ENCODE assay signal across 18 mouse cellular contexts in the genomic region with DNA sequence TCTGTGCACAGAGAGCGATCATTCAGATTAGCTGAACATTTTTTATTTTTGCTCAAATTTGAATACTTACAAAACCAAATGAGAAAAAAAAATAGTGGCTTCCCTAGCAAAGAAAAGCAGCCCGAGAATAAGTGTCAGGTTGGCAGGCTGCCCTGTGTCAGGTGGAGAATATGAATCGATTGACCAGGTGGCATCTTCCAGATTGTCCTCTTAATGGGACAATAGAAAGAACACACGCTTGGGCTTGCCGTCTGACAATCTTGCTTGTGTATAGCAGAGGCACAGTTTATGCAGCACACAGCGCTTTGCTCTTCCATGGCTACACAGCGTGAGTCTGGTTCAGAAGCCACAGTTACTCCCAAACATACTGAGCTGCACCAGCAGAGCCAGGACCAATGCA. TPM values are rescaled to one million over a fixed set of nuclear protein-coding genes. Genes with fewer than 3 reads are reported as not detected.
DNase-seq lines count a peak whose midpoint lies in the region; ATAC-seq and TF ChIP-seq lines count a peak whose summit lies in the region.
"Had no signal": no experiment of that assay in that cellular context is flagged by ENCODE, and none has a peak within 500 bp of the region (broad histone marks: within the 10 kb centered on the region; RNA-seq: fewer than 3 reads in every experiment).

No protein-coding gene starts in this region.

- peak; percentile 30 to 41 for DNase-seq in cerebellum, postnatal 14 days
- no peak for DNase-seq in cerebellum, adult 11 months
- no peak for DNase-seq in liver, embryonic 13.5 days
- no peak for DNase-seq in liver, embryonic 11.5 days (ENCODE audit: low spot score)
- peak; percentile 67 for DNase-seq in brain, embryonic 14.5 days (ENCODE audit: low read depth)
- DNase-seq in urinary bladder, postnatal 4 days (ENCODE audit: low spot score in 2 of 2), result no peak
- DNase-seq: cerebellum, adult 9-10 months; heart, postnatal 4 days; kidney, postnatal 25 days; right cerebral cortex, postnatal 25 days; thymus, postnatal 14 days had no signal

- no peaks in the 10 kb centered on the region for H3K27me3 ChIP-seq in hindbrain, embryonic 12.5 days
- H3K27me3 ChIP-seq in hindbrain, embryonic 16.5 days (replicated peaks; ENCODE audit: control insufficient read depth, insufficient read depth, low read length), result no peaks in the 10 kb centered on the region
- no peaks in the 10 kb centered on the region for H3K27me3 ChIP-seq in liver, embryonic 13.5 days
- H3K27me3 ChIP-seq in liver, embryonic 11.5 days (replicated peaks; ENCODE audit: control insufficient read depth, insufficient read depth, low read length), result no peaks in the 10 kb centered on the region

- H3K4me3 ChIP-seq in hindbrain, embryonic 12.5 days, result no peak overlapping the region
- H3K4me3 ChIP-seq in hindbrain, embryonic 16.5 days (ENCODE audit: low read length), result no peak overlapping the region
- H3K4me3 ChIP-seq in liver, embryonic 13.5 days (replicated peaks), result no peak overlapping the region
- H3K4me3 ChIP-seq in liver, embryonic 11.5 days (ENCODE audit: low read depth, low read length), result no peak overlapping the region
- H3K4me3 ChIP-seq: limb, embryonic 10.5 days had no signal

- H3K4me1 ChIP-seq in hindbrain, embryonic 12.5 days, result peaks cover 47% of the 10 kb centered on the region
- peaks cover 23% of the 10 kb centered on the region for H3K4me1 ChIP-seq in hindbrain, embryonic 16.5 days (ENCODE audit: control insufficient read depth, insufficient read depth, low read depth, low read length)
- peaks cover 47% of the 10 kb centered on the region for H3K4me1 ChIP-seq in liver, embryonic 13.5 days (replicated peaks)
- H3K4me1 ChIP-seq in liver, embryonic 11.5 days (replicated peaks; ENCODE audit: control insufficient read depth, insufficient read depth, low read length), result peaks cover 8% of the 10 kb centered on the region; the same call in 1 of the 2 replicates

- H3K9ac ChIP-seq in hindbrain, embryonic 12.5 days, result no peak overlapping the region
- H3K9ac ChIP-seq in hindbrain, embryonic 16.5 days (ENCODE audit: low read depth, low read length), result no peak overlapping the region
- no peak overlapping the region for H3K9ac ChIP-seq in liver, embryonic 13.5 days
- no peak overlapping the region for H3K9ac ChIP-seq in liver, embryonic 11.5 days (ENCODE audit: low read depth, low read length)

- H3K9me3 ChIP-seq in hindbrain, embryonic 12.5 days (replicated peaks), result no peaks in the 10 kb centered on the region
- no peaks in the 10 kb centered on the region for H3K9me3 ChIP-seq in hindbrain, embryonic 16.5 days (ENCODE audit: control insufficient read depth, low read length)
- H3K9me3 ChIP-seq in liver, embryonic 13.5 days (replicated peaks), result no peaks in the 10 kb centered on the region
- H3K9me3 ChIP-seq in liver, embryonic 11.5 days (ENCODE audit: control insufficient read depth, low read length), result no peaks in the 10 kb centered on the region
- H3K9me3 ChIP-seq: limb, embryonic 10.5 days had no signal

- WGBS in hindbrain, embryonic 12.5 days, result 68% methylated on average over 7 of the region's 7 CpGs
- 47% methylated on average over 7 of the region's 7 CpGs for WGBS in hindbrain, embryonic 16.5 days
- WGBS in liver, embryonic 13.5 days (ENCODE audit: insufficient replicate concordance), result 87% methylated on average over 7 of the region's 7 CpGs
- 89% methylated on average over 7 of the region's 7 CpGs for WGBS in liver, embryonic 11.5 days

- ATAC-seq in hindbrain, embryonic 12.5 days (ENCODE audit: low FRiP score), result no peak
- no peak for ATAC-seq in hindbrain, embryonic 16.5 days
- no peak for ATAC-seq in liver, embryonic 13.5 days (ENCODE audit: low read depth)
- ATAC-seq in liver, embryonic 11.5 days (replicated peaks; ENCODE audit: low FRiP score), result no peak
- ATAC-seq: intestine, postnatal 0 days; lung, postnatal 0 days; midbrain, embryonic 16.5 days had no signal

- H3K4me2 ChIP-seq in hindbrain, embryonic 12.5 days (replicated peaks), result no peak overlapping the region
- no peak overlapping the region for H3K4me2 ChIP-seq in hindbrain, embryonic 16.5 days (ENCODE audit: low read length)
- no peak overlapping the region for H3K4me2 ChIP-seq in liver, embryonic 13.5 days
- no peak overlapping the region for H3K4me2 ChIP-seq in liver, embryonic 11.5 days

- no peak for TF ChIP-seq CTCF in brain, embryonic 14.5 days (IDR thresholded peaks at IDR 0.05; ENCODE audit: borderline replicate concordance, extremely low read depth, insufficient read depth, insufficient read length)

- TF ChIP-seq POLR2A in brain, embryonic 14.5 days (IDR thresholded peaks at IDR 0.05; ENCODE audit: borderline replicate concordance, extremely low read depth, insufficient read depth, insufficient read length, poor library complexity, severe bottlenecking), result no peak

- H3K36me3 ChIP-seq in hindbrain, embryonic 12.5 days, result no peaks in the 10 kb centered on the region
- H3K36me3 ChIP-seq in hindbrain, embryonic 16.5 days (ENCODE audit: control insufficient read depth, insufficient read depth, low read length), result no peaks in the 10 kb centered on the region
- no peaks in the 10 kb centered on the region for H3K36me3 ChIP-seq in liver, embryonic 13.5 days
- no peaks in the 10 kb centered on the region for H3K36me3 ChIP-seq in liver, embryonic 11.5 days (ENCODE audit: control insufficient read depth, insufficient read depth, low read length)
- H3K36me3 ChIP-seq: limb, embryonic 10.5 days had no signal

- peak overlapping the region; percentile 9; the same call in 1 of the 2 replicates for H3K27ac ChIP-seq in hindbrain, embryonic 12.5 days
- no peak overlapping the region for H3K27ac ChIP-seq in hindbrain, embryonic 16.5 days (ENCODE audit: low read depth, low read length)
- H3K27ac ChIP-seq in liver, embryonic 13.5 days, result peak overlapping the region; percentile 90
- H3K27ac ChIP-seq in liver, embryonic 11.5 days (ENCODE audit: low read depth, low read length), result no peak overlapping the region
- H3K27ac ChIP-seq: limb, embryonic 10.5 days; macrophage had no signal

RNA-seq across cellular contexts. Expression of gene Gm10260, which starts 15.8 kb away (rescaled TPM):
- 1.2 and 3.2 TPM in 2 replicates for polyA plus RNA-seq in hindbrain, embryonic 12.5 days (2016; fragmentation: Nextera tagmentation; extraction: Ambion mirVana)
- 2.5 and 6.8 TPM in 2 replicates for polyA plus RNA-seq in hindbrain, embryonic 16.5 days (2015; fragmentation: Nextera tagmentation; extraction: Ambion mirVana)
- polyA plus RNA-seq in liver, embryonic 13.5 days (2015; fragmentation: Nextera tagmentation; extraction: Ambion mirVana), result 7.2 and 8.2 TPM in 2 replicates
- 3.8 and 8.2 TPM in 2 replicates for polyA plus RNA-seq in liver, embryonic 11.5 days (2014; fragmentation: Nextera tagmentation; extraction: Ambion mirVana)
- 2.2 and 4.8 TPM in 2 replicates for polyA plus RNA-seq in brain, embryonic 14.5 days (2012; rRNA removed)

Comparison
In these comparisons a context has a peak if more than half of its experiments do, and no peak if none do; other contexts are left out.
1. DNase-seq: peak in cerebellum, postnatal 14 days (2 of 2) and brain, embryonic 14.5 days (single experiment); none in cerebellum, adult 11 months (single experiment), liver, embryonic 13.5 days (single experiment), liver, embryonic 11.5 days (single experiment) and urinary bladder, postnatal 4 days (0 of 2).
2. H3K27ac ChIP-seq: peak in hindbrain, embryonic 12.5 days (single experiment) and liver, embryonic 13.5 days (single experiment); none in hindbrain, embryonic 16.5 days (single experiment) and liver, embryonic 11.5 days (single experiment).